Mouse (Mus musculus) urinary bladder, postnatal 36 days (tissue): Measurements from ENCODE around the gene Tdgf1.

Experiments
- DNase-seq, 2 experiments: peaks; one replicate each; pipeline ENCODE4 v3.0.0; 2022; ENCODE audit warnings: low spot score in 2 of 2, mixed read lengths in 1 of 2

Gene Tdgf1

DNA sequence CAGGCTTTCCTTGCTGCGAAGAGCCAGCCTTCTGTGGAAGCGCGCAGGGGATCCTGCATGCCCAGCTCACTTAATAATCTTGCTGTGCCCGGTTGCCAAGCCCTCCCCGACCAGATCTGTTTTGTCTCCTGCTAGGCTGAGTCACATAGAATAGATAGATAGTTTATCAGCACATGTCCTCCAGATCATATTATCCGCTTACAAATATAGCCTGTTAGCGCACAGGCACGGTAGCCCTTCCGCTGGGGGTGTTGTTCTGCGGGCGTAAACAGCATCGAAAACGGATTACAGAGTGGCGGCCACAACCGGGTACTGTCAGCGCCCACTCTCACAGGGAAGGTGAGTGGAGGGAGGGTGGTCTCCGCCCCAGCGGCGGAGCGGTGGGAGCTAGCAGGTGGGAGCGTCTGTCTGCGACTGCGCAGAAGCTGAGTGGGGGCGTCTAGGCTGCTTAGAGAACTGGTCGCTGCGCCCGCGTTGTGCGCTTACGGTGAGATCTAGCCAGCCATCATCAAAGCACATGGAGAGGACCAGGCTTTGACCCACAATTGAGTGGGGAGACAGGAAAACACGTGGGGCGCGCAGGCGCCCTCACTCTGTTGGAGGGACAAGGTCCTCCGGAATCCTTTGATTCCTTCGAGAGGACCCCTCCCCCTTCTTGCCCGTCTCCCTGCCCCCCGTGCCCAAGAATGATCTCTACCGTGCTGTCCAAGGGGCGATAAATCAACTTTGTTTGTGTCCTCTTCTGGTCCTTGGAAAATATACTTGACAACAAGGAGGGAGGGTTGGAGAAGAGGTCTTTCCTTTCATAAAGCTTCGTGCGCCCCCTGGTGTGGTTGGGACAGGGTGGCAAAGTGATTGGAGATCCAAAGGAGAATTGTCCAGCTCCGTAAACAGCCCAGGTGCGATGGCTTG lies 7.8 kb upstream of the Tdgf1 start:
- DNase-seq: peak; percentile 13 to 52

GRCm38 (mm10) chr9:110952931-110953549 lies 7.1 kb upstream of the Tdgf1 start:
- DNase-seq: no peak

- no peak for DNase-seq
Measured at GRCm38 (mm10) chr9:110952398-110952797, 6.4 kb upstream of the Tdgf1 start.

DNA sequence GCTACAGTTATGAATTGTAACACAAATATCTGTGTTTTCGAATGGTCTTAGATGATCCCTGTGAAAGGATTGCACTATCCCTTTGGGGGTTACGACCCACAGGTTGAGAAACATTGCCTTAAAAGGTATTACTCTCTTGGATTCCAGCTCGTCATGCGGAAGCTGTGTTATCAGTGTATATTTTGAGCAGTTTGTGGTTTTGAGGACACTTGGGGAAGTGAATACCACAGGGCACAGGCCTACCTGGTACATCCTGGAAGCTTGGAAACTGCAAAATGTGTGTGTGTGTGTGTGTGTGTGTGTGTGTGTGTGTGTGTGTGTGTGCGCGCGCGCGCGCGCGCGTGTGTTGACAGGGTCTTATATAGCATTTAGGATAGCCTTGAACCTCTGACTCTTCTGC lies 5.9 kb upstream of the Tdgf1 start:
- DNase-seq: no peak

DNA sequence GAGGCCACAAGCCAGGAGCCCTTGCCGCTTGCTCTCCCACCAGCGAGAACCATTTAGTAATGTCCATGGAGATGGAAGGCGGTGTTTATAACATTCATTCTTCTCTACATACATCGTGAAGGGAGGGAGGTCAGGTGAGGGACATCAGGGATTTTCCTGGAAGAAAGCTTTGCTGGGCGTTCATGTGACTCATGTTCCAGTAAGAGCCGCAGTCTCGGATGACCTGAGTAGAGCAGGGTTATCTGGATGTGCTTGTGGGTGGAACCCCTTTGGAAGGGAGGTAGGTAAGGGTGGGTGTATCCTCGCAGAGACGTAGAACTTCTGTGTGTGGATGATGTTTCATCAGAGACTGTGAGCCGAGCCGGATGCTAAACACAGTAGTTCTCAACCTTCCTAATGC lies 5.4 kb upstream of the Tdgf1 start, which contains the start of gene Lrrc2:
TSS of gene Lrrc2 (plus strand) at position 149 of the 400 bp plus-strand sequence.
- no peak for DNase-seq

DNA sequence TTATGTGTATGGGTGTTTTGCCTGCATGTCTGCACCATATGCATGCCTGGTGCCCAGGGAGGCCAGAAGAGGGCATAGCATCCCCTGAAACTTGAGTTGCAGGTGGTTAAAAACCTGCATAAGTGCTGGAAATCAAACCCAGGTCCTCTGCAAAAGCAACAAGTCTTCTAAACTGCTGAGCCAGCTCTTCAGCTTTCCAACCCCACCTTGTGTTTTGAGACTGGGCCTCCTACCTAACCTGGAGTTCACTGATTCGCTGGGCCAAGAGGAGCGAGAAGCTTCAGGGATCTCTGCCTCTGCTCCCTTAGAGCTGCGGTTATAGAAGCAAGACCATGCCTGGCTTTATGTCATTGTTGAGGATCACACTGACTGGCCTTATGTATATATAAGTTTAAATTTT lies 4.2 kb upstream of the Tdgf1 start:
- no peak for DNase-seq

DNA sequence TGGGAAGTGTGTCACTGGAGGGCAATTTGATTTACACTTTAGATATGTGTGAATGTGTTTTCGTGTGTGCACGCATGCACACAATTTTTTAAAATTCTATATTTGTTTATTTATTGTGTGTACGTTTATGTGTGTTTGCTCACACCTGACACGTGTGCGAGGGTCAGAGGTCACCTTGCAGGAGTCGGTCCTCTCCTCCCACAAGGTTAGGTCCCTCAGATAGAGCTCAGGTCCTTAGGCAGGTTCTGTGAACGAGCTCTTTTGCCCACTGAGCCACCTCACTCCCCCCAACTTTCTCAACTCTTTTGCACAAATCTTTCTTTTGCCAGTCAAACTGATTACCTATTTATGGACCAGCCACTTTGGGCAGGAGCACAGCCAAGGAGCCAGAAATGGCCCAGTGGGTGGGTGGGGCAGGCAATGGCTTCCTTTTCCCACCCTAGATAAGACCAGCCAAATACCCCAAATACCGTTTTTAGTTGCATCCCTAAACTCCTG lies 2.9 kb upstream of the Tdgf1 start:
- no peak for DNase-seq

DNA sequence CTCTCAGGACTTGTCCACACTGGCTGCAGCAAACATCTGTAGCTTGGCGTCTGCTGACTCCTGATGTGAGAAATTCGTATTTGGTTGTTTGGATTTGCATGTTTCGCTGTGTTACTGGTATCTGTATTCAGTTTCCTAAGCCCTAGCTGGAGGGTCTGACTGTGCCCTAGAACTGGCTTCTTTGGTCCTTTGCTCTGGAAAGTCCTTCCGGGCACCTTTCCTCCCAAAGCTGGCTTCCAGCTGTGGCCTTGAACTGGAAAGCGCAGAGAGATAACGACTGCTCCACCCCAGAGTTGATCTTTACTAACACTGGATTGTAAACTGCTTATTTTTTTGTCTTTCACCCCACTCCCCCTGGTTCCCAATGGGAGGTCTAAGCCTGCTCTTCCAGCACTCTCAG lies 1.9 kb upstream of the Tdgf1 start:
- no peak for DNase-seq

- DNase-seq: no peak
Measured at GRCm38 (mm10) chr9:110947261-110947661, 1.3 kb upstream of the Tdgf1 start.

DNA sequence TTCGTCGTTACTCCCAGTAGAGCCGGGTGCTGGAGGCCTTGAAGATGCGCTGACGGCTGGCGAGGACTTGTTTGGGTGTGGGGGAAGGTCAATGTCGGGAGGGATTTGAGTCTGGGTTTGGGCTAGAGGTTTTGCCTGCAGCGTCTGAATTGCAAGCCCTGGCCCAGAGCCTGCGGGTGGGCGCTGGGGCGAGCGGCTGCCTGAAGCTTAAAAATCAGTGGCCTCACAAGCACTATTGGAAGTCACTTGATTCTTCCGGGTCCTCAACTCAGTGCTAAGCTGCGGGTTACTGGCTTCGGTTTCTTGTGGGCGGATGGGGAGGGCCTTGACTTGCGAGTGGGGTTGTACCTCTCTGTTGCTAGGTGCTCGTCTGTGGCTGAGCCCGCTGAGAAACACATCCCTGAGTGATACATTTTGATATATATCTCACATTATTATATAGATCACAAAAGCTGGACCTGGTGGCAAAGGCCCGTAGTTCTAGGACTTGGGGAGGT lies 638 bp upstream of the Tdgf1 start:
- no peak for DNase-seq

- no peak for DNase-seq
Measured at GRCm38 (mm10) chr9:110945343-110945742, 615 bp downstream of the Tdgf1 start.

GRCm38 (mm10) chr9:110944265-110944664 lies 1.7 kb downstream of the Tdgf1 start:
- no peak for DNase-seq

DNA sequence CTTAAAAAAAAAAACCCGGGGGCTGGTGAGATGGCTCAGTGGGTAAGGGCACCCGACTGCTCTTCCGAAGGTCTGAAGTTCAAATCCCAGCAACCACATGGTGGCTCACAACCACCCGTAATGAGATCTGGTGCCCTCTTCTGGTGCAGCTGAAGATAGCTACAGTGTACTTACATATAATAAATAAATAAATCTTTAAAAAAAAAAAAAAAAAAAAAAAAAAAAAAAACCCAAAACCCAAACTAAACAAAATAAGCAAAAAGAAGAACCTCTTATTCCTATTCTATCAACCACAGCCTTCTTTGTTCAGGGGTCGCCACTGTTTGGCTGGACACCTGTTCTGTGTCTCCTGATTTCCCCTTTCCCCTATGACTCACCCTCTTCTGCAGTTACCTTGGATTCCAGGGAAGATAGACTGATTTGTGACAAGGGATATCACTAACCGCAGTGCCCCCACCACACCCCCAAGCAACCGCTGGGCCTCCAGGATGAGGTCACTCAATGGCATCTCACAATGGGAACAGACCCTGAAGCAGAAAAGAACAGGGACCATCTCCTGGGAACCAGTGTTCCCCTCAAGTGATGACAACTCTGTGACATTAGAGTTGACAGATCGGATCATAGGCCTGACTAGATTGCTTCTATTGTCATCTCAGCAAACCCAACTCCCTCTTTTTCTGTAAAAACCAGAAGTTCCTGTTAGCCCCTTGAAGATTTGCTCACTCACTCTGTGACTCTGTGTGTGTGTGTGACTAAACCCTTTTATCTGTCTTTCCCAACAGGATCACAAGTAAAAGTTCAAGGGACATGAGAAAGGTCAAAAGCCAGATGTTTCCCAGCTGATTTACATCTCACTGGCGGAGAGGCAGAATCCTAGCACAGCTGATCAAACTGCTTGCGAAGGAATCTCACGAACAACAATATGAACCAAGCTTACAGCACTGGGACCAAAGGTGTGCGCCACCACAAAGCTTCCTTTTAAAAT lies 8.2 kb downstream of the Tdgf1 start:
- no peak for DNase-seq

GRCm38 (mm10) chr9:110935941-110936340 lies 10.0 kb downstream of the Tdgf1 start:
- DNase-seq: no peak

DNA sequence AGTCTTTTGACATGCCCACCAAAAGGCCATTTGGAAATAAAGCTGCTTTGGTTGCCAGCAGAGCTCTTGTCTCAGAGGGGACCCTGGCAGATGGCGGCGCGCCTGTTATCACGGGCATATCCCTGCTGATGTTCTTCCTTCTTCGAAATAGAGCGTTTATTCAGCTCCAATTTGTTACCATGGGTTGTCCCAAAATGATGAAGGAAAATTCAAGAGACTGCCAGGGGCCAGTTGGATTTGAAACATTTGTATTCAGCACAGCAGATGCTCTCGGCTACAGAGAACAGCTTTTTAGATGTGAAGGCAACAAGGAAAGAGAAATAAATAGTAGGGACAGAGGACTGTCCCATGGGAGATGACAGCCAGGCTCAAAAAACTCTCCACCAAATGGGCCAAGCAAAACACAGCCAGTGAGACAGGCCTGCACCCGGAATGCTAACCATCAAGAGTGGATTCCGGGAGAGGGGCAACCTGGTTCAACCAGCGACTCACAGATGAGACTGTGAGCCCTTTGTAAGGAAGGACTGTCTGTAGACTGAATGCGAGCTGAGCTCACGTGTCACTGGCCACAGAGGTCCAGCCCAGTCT lies 12.0 kb downstream of the Tdgf1 start:
- no peak for DNase-seq

- DNase-seq: no peak
Measured at GRCm38 (mm10) chr9:110931573-110931972, 14.4 kb downstream of the Tdgf1 start.

DNA sequence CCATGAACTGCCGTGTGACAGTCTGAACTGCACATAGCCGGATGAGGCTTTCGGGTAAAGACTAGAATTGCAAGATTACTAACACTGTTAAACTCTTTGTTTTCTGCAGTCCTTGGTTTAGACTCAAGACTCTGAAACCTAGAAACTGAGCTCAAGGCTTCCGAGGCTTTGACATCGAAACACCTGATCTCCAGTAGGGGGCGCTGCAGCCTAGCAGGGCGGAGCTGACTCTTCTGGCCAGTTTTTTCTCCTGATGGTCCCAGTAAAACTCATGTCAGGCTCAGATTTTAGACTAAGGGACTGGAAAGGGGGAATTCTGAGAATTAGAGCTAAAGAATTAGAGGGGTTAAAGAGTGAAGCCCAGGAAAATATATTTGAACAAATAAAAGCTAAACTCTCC lies 23.2 kb downstream of the Tdgf1 start:
- peak; percentile 39 to 54 for DNase-seq

- no peak for DNase-seq
Measured at GRCm38 (mm10) chr9:110920665-110921419, 25.1 kb downstream of the Tdgf1 start.

DNA sequence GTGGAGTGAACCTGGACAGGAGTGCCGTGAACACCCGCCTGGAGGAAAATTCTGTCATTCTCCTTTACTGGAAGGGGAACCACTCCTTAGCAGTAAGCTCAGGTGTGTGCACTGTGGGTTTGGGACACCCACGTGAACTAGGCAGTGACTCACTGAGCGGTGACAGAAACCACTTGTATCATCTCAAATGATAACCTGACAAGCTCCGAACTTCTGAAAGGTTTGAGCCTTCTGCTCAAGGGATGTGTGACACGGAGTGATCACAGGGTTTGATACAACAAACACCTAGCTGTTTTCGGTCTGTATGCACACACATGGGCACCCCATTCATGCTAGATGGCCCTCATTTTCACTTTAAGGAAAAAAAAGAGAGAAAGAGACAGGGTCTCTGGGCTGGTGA lies 29.2 kb downstream of the Tdgf1 start, which contains the start of gene Fam240a:
TSS of gene Fam240a (minus strand) at position 76 of the 400 bp plus-strand sequence.
- DNase-seq: no peak

DNA sequence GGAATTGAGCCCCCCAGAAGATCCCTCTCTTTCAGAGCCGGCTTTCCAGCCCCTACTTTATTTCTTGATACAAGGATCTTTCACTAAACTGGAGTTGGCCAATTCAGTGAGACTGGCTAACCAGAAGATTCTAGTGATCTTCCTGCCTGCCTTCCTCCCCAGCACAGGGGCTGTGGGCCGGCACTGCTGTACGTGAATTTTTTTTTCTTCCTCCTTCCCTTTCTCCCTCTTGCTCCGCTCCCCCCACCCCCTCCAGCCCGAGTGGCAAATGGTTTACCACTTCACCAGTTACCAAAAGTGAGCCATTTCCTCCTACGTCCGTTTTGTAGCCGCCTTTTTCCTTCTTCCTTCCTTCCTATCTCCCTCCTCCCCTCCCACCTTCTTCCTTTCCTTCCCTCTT lies 30.5 kb downstream of the Tdgf1 start:
- DNase-seq: no peak
